Mouse (Mus musculus) frontal cortex, postnatal 10 days (tissue): ENCODE measurements at regions not wholly inside any gene's neighbourhood (a gene's known extent, or its start where the extent isn't known, plus 50 kb on each side); places are given as distances from the start of the nearest gene placed in this dataset.
A peak's percentile ranks its signal among the peaks of the same experiment; 100 is the strongest.

ENCODE experiments used
- DNase-seq, 2 experiments: peaks; one replicate each; pipeline ENCODE4 v3.0.0; 2022; ENCODE audit warnings: low spot score in 2 of 2, mixed read lengths in 1 of 2

DNA sequence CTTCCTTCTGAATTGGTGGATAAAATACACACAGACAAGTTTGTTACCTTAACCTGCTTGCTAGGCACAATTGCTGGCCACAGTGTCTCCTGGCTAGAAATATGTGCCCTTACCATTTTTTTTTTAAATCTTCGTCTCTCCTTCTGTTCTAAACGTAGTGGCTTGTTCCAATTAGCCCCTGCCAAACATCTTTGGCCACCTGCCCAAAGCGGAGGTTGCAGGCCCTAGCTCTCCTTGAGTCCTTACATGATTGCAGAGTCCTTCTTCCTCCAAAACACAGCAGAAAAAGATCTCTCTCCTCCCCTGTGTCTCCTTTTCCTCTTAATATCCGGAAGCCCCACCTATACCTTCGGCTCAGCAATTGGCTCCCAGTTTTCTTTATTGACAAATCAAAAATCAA, 986.8 kb downstream of the Robo2 start:
- no peak for DNase-seq

DNA sequence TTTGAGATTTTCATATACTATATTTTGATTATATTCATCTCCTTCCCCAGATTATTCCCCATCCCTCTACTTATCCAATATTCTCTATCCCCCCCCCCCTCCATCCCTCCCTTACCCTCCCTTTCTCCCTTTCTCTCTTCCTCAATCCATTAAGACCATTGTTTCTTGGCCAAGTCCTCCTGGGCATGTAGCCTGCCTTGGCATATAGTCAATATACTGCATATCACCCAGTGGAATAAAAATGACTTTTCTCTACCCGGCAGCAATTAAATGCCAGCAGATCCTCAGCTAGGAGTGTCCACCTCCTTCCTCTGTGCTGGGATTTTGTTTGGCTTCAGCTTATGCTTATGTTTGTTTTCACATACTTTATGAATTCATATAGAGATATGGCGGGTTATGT, 987.3 kb downstream of the Robo2 start:
- no peak for DNase-seq

DNA sequence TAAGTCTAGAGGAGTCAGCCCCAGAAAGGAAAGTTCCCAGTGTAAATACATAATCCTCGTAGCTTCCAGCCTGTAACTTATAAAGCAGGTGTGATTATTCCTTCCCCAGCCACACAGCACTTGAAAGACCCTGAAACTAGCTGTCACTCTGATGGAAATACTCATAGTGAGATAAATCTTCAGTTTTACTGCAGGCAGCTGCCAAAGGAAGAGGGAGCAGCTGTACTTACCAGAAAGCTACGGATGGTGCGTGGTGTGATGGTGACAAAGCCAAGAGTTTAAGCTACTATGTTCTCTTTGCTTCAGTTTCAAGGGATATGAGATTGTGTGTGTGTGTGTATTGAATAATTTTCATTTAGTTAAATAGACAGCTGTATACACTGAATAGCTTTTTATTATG, 1007.1 kb downstream of the Robo2 start:
- DNase-seq: no peak

DNA sequence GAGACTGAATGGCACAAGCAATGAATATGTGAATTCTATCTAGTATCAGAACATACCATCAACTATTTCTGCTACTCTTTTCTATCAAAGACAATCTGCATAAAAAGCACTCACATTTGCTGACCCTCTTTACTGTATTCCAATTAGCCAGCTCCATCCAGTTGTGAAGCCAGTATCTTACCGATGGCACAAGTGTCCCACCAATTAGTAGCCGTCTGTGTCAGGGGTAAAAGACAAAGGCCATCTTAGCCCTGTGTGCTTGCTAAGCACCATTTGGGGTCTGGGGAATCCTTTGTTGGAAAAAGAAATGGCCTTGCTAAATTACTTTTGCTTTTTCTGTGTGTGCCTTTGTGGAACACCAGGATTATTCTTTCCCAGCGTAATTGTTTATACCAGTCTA, 1007.5 kb downstream of the Robo2 start:
- DNase-seq: no peak

DNA sequence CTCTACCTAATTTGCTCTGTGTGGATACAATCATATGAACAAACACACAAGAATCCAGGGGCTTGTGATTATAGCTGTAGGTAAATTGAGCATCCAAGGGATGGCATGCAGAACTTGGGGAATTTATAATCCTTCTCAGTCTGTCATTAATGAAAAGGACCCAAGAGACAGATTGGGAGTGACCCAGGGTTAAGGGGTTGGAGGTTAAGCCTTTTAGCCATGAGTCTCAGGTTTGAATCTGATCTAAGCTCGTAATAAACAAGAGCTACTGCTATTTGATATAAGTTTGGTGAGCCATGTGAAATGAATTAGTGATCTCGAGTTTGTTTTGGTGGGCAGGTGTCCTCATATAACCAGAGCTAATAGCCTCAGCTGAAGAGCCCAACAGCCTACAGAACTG, 1032.6 kb downstream of the Robo2 start:
- DNase-seq: no peak

DNA sequence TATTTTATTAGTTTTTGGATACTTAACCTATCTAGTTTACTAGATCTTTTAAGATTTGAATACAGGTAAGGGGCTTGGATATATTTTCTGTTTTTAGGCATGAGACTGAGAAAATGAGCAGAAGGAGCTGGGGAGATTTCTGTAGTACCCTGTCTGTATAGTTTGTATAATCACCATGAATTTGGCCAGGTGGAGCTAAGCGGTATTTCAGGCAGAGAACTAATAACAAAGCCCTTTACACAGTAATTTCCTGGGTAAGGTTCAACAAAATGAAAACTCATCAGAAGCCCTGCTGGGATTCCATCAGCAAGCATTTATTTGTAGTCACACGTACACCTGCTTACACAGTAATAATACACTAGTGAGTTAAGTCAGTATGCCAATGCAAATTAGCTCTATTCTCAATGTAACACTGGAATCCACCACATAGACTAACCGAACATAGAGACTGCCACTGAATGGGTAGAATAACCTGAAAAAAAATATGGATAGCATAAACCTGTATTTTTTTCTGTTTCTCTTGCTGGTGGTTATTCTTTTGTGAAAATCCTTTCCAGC, 1036.9 kb downstream of the Robo2 start:
- no peak for DNase-seq

DNA sequence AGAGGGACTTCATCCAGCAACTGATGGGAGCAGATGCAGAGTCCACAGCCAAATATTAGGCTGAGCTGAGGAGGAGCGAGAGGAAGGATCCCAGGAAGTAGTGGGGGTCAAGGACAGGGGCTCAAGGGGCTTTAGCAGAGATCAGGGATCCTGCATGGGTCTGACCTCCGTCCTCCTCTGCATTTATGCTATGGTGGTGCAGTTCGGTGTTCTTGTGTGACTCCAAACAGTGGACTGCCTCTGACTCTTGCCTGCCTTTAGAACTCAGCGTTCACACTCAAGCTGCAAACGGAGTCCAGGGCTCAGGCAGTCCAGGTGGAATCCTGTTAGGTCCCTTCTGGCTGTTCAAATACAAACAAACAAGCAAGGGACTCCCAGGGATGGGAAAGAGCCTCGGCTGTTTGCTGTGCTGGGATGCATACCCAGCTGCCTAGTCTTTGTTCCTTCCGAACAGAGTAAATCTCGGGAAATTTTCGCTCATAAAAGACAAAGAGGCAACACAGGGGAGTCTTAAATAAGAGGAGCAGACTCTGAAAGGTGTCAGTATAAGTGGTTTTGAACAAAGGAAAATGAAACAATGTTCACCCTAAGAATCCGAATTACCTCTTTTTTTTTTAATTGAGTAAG, 1042.9 kb downstream of the Robo2 start:
- no peak for DNase-seq

DNA sequence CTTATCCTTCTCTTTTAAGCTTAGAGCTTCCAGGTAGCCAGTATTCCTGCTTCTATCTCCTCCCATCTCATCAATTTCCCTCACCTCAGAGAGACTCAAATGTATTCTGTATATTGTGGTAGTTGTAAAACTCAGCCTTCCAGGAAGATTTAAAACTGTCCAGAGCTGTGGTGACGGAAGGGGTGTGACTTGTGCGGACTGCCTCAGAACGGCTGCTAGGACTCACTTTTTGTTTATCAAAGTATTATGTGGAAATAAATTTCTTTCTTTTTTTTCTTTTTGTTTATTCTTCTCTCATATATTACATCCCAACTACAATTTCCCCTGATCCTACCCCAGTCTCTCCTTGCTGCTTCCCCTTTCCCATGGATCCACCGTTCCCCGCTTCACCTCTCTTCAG, 1043.7 kb downstream of the Robo2 start:
- DNase-seq: no peak

DNA sequence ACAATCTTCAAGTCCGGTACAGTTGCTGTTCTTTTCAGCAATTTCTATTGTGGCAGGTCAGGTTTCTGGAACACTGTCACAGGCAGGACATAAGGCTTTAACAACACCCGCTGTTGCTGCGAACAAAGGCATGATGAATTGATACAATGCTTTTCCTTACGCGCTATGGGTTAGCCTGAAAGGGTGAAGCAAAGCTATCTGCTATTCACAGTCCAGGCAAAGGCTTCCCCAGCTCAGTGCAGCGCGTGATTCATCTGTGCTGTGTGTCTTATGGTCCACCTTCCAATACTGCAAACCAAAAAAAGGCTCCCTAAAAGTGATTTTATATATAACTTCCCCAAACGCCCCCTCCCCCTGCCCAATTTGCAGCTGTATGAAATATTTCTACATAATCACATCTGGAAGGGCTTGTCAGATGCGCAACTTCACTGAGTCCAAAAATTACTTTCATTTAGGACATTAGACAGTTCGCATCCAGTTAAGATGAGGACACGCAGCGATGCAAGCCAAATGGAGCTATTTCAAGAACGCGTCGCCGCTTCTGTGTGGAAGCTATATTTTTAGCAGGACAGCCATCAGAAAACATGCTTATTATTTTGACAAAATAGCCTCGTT, 1044.3 kb downstream of the Robo2 start:
- DNase-seq: peak; percentile 9 to 11

DNA sequence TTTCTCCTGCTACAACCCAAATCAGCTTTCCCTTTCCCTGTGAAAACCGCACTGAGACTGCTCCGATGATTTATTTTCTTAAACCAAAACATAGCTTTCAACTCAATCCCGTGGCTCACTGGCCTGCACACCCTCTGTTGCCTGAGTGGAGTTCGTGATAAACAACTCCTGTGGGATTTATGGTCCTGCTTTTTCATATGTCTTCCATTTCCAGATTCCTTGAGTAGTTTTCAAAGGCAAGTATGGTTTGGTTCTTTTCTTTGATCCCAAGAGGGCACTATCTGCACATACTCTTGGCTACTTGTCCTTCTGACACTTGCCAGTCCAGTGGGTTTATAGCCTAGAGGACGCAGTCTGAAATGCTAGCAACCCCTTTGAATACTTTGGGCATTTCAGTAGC, 1042.6 kb downstream of the Robo1 start:
- no peak for DNase-seq

DNA sequence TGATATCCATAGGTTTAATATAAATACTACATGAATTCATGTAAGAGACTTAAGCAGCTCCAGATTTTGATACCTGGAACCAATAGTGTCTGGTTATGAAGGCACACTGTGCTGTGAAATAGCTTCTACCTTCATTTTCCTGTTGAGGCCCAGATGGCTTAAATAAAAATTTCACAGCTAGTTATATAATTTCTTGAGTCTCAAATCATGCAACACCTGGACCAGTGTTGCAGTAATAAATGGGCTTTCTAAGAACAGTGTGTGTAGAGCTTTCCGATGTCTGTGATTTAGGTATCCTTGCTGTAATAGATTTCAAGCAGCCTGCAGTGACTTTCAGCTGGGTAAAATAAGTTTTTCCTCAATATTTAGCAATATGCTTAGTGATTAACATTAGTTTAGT, 1035.8 kb downstream of the Robo1 start:
- no peak for DNase-seq

DNA sequence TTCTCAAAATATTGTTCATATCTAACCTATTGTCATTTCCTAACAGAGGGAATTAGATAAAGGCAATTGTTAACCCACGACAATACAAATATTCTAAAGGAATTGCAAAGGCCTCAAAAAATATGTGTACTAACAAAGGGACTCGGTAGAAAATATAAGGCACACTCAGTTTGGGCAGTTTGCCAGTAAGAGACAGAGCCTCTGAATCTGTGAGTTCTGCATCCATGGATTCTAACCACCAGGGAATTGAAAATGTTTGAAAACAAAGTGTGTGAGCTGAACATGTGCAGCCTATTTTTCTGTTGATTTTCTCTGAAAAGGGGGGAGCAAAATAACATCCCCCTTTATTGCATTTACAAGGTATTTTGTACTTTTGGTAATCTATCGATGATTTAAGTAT, 1035.4 kb downstream of the Robo1 start:
- no peak for DNase-seq

DNA sequence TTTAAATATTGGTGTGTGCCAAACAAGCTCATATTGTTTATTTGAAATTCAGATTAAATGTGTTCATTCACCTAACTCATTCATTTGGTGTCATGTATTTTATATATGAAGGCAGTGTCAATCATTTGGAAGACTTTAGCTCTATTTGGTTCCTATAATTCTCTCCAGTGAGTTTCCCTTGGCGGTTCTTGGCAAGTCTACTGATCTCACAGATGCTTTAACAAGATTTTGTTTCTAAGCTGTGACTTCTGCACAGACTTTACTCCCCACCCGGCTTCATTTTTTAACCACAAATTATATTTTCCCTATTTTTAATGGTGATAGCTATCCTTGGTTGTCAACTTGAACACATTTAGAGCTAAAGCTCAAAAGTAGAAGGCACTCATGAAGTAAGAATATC, 1009.5 kb downstream of the Robo1 start:
- DNase-seq: no peak

DNA sequence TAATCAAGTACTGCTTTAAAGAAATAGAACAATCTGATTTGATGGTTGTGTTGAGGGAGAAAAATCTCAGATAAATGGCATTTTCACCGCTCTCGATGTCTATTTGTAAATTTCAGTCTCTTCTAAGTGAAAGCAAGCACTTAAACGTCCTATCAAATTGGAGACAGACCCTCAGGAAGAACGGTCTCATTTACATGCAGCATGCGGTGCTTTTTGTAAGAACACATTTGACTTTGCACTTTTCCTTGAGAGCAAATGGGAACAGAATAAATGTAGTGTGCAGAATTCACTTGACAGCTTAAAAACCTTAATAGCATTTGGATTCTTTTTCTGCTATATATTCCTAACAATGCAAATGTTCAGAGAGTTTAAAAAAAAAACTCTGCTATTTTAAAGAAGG, 1002.0 kb downstream of the Robo1 start:
- no peak for DNase-seq

DNA sequence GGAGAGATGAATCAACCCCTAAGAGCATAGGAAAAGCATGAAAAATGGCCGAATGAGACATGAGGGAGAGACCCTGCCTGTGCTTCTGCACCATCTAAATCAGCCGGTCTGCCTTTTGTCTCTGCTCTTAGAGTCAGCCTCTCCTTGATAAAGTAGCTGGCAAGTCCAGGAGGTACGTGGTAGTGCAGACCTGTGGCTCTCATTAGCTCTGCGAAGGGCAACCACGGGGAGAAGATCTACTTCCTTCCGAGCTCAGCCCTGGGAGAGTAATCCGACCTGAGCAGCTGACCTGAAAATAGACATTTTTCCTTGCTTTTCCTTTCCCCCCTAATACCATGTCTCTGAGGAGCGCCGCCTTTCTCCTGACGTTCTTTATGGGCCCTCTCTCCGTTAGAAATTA, 971.8 kb downstream of the Robo1 start:
- no peak for DNase-seq

DNA sequence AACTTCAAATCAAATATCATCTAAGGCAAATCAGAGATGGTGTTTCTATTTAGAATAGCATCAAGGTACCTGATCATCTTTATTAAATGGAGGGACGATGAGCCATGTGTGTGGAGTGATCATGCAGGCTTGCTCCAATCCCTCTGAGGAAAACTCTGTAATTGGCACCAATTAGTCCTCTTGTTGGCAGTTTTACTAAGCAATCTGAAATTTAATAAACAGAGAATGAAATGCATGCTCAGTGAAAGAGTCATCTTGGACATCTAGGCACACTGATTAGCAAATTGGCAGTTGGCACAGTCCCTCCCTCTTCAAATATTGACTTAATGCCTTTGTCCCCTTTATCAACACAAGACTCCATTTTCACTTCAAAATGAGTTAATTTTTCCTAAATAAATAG, 951.6 kb downstream of the Robo1 start:
- no peak for DNase-seq

DNA sequence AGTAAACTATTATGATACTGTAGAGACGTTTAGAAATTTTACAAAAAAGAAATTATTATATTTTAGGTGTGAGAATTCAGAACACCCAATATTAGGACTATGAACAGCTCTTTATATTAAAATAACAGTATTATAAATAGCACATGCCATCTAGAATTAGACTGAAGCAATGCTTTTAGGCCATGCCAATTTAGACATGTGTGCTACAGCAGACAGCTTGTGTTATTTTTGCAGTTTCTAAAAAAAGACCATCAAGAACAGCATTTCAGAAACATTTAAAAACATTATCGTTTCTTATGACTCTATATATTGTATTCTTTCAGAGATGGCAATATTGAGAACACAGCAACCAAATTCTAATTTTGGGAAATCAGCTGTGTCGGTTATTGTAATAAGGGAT, 951.2 kb downstream of the Robo1 start:
- no peak for DNase-seq

DNA sequence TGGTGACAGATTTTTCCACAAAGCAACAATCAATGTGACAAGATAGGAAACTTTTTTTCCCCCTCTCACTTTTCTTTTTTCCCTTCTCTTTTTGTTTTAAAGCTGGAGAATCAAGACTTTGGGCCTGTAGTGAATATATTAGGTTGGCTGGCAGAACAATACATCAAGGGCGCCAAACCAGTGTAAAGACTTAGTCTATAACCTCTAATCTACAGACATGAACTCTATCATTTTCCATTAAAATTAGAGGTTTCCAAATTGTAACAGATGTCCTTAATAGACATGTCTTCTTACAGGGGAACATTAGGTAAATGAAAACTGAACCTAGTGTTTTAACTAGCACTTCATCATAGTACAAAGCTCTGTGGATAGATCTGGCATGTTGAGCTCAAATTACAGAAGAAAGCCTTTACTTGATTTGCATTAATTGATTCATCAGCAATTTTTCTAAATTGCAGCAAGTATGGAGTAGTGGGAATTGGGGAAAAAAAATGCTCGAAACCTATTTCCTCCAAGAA, 937.0 kb downstream of the Robo1 start:
- no peak for DNase-seq

DNA sequence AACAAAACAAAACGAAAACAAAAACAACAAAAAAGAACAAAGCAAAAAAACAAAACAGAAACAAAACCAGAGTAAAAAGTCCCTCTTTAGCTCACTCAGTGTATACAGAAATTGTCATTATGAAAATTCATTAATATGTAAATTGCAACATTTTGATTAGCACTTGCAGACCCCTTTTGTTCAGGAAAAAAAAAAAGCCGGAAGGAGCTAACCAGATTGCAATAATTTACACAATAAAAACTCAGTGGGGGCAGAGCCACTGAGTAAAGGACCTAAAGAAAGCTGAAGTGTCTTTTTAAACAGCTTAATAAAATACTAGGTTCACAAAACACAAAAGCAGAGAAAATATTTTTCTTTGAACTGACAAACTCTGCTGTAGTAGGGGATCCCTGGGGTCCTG, 922.5 kb downstream of the Robo1 start:
- no peak for DNase-seq

DNA sequence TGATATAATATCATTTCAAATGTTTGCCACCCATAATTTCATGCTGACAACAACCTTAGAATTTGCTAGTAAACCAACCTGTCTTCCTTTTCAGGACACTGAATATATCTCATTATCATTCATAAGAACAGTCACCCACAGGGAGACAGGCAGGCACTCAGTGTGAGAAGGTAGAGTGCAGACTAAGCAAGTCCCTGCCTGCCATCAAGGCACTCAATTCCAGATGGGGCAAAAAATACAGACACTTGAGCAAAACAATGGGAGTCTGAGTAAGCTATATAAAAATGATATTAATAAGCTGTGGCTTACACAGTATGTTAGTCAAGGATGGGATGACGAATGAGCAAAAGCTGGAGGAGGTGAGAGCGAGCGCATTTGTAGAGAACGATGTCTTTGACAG, 909.4 kb downstream of the Robo1 start:
- no peak for DNase-seq

DNA sequence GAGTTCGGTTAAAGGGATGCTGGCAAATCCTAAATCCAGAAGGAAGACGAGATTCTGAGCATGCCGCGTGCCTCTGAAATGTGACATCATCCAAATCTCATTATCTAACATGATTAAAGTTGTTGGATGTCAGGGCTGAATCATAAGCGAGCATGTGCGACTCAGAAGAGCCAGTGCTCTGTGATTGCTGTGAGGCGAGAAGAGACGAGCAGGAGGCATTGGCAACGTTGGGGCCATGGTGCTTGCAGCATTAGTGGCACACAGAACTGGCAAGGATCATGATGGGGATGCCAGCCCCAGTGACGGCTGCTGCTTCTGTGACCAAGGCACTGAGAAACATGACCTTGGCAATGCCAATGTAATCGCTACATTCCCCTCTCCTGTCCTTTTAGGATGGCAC, 895.4 kb downstream of the Robo1 start:
- DNase-seq: no peak

DNA sequence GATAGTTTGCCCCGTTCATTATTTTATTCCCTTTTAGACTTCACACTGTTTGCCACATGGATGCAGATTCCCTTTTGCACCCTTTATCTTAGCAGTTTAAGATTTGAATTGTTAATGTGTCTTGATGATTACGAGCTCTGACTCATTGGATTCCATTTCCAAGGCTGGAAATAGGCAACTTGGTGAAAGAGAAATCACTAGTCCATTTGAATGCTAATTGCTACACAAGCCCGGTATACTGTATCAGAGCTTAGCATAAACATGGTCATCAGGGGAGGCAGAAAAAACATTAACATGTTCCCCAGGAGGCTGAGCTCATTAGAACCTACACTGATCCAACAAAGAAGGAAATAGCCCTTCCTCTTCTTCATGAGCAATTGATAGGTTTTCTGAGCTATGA, 892.9 kb downstream of the Robo1 start:
- no peak for DNase-seq

DNA sequence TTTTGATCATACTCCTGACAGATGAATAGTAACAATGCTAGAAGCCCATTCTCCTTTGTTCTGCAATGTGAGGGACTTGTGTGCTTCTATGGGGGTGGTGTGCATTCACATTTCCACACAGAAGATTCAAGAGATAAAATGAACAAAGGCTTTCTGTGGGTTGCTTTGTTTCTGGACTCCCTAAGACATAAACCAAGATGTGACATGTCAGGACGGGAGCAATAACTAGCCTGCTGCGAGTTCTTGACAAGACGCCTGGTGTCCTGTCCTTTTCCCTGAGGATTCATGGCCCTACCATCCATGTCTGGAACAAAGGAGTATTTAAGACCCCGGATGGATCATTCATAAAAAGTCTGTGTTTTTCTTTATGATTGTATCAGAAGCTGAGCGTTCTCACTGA, 874.7 kb downstream of the Robo1 start:
- DNase-seq: no peak

DNA sequence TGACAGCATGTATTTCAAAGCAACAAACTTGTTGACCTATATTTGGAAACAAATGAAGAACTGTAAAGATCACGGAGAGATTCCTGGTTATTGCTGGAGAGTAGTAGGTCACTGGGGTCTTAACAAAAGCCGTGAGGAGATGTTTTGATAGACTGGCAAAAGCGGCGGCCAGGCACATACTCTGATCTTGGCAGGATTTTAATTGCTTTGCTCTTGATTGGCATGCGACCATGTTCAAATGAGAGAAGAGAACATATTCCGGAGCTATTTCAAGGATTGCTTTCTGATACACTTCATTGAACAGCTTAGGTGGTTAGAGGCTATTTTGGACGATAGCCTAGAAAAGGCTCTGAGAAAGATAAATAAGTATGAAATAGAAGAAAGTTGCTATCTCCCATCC, 874.2 kb downstream of the Robo1 start:
- no peak for DNase-seq
